Mouse (Mus musculus) right cerebral cortex, postnatal 25 days (tissue): Measurements from ENCODE around the gene Coq7.

Source experiments
- DNase-seq: peaks from one replicate; pipeline ENCODE4 v3.0.0; 2022

Coq7 gene

DNA sequence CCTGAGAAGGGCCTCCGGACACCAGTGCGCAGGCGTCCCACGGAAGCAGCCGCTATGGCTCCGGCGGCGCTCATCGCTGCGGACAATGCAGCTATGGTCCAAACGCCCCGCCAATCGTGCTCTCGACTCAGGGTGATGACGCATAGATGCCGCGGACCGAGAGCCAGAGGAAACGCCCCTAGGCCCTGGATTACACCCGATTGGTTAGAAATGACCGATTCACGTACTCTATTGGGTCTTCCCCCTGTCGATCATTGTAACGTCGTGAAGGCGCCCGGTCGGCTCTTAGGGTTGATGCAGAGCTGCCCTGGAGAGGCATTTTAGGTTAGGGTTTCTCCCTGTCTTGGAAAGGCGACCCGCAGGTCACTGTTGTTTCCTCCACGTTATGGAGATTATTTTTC, at the start of gene Coq7:
TSS of gene Coq7 (minus strand) at position 179 of the 401 bp plus-strand sequence.
- DNase-seq = peak; percentile 93

- DNase-seq = no peak
Measured at GRCm38 (mm10) chr7:118579938-118580337, 46.8 kb upstream of the Coq7 start.

- DNase-seq = no peak
Measured at GRCm38 (mm10) chr7:118578269-118578668, 45.1 kb upstream of the Coq7 start.

GRCm38 (mm10) chr7:118572039-118572438, 38.9 kb upstream of the Coq7 start:
- no peak for DNase-seq

GRCm38 (mm10) chr7:118571350-118571749, 38.2 kb upstream of the Coq7 start:
- no peak for DNase-seq

- no peak for DNase-seq
Measured at GRCm38 (mm10) chr7:118569121-118569543, 36.0 kb upstream of the Coq7 start.

GRCm38 (mm10) chr7:118554290-118554689, 21.1 kb upstream of the Coq7 start:
- no peak for DNase-seq

GRCm38 (mm10) chr7:118553881-118554280, 20.7 kb upstream of the Coq7 start:
- no peak for DNase-seq

DNA sequence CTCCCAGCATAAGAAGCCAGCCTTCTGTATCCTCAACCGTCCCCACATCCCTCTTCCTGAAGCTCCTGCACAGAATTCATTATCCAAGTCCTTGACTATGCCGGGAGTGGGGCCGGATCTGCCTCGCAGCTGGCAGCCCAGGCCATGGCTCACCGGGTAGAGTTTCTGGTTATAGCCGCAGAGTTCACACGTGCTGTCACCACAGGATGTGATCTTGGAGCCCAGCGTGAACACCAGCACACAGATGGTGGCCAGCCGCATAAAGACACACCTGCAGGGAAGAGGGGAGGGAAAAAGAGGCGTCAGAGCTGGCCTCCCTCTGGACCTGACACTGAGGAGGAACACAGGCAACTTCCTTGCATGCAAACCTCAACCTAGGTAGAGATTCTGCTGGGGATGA, 14.3 kb upstream of the Coq7 start:
- no peak for DNase-seq

DNA sequence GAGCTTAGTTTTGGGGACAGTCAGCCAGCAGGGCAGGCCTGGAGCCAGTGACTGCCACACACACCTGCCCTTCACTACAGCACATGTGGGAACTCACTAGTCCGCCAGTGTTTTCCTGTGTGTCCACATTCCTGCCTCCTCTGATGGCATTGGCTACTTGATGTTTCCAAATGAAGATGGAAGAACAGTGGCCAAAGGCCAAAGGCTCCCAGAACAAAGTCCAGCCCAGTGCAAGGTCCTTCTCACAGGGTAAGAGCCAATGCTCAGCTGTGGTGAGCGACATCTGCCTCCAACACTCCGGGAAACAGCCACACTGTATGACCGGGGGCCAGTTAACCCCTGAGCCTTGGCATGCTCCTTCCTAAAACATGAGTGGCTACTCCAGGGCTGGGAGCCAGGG, 11.0 kb upstream of the Coq7 start:
- no peak for DNase-seq

DNA sequence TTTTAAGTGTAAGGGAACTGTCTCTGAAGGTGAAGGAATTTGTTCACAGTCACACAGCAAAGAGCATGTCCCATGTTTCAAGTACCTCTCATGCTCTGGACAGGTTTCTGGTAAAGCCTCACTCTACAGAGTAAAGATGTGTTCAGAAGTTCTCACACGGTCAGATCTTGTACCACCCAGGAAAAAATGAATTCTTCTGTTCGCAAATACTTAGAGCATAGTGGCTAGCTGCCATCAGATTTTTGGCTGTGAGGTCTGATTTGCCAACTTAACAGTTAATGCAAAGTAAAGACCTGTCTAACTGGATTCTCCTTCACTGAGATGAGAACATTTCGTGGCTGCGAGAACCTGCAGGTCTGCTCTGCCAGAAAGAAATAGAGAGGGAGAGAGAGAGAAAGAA, 1.9 kb upstream of the Coq7 start:
- no peak for DNase-seq

DNA sequence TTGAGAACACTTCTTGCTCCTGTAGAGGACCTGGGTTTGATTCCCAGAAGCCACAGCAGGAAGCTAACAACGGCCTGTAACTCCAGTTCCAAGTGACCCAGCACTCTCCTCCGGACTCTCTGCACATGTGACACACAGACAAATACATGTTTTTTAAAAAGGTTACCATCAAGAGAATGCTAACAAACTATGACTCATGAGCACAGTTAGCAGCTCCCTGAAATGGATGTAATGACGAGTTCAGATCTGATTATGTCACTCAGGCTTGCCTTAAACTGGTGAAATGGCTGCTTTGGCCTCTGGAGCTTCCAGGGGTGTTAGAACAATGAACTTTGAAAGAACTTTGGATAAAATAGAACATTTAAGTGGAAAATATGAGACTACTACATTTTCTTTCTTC, 1.2 kb upstream of the Coq7 start:
- DNase-seq = no peak

DNA sequence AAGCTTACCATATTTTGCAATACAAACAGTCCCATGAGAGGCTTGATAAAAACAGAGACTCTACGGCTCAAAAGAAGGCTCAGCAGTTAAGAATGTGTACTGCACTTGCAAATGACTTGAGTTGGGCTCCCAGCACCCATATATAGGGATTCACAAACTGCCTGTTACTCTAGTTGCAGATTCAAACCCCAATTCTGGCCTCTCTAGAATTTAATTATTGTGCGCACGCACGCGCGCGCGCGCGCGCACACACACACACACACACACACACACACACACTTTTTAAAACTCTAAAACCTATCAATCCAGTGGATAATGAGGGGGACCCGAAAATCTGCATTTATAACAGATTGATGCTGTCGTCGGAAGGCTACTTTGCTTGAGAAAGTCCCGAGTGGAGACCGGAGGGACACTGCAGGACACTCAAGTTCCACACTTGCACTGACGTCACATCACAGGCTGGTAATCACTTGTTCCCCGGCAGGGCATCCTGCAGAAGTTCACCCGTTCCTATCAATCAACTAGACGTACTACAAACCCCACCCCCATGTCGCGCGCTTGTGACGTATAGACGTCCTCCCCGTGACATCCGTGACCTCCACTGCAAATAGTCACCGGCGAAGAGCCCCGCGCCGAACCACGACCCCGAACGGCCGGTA, 508 bp downstream of the Coq7 start:
- DNase-seq = peak; percentile 94

DNA sequence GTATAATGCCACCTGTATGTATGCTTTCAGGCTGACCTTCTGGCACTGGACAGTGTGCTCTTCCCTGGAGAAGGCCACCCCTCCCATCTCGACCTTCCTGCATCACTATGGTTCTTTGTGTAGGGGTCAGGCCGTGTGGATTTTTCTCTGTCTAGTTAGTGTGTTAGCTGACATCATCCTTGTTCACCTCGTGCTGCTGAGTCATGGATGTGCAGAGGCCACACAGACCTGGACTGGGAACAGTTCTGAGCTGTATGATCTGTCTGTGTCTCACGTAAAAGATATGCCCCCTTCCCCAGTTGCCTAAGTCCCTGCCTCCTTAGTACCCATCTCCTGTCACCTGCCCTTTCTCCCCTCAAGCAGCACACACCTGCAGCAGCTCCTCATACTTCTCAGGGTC, 6.2 kb downstream of the Coq7 start:
- DNase-seq = no peak

DNA sequence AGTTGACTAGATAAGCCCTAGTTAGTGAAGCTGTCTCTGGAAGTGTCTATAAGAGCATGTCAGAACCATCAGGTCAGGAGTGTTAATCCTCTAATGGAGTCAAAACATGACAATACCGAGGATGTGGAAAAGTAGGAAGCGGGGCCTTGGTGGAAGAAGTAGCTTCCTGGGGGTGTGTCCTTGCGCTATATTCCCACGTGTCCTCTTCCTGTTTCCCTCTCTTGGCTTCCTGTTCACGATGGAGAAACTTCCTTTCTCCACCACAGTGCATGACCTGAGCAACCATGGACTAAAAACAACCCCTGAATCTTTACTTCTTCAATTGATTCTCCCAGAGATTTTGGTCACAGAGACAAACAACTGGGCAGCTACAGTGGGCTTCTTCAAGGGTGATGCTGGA, 11.1 kb downstream of the Coq7 start:
- DNase-seq = no peak

DNA sequence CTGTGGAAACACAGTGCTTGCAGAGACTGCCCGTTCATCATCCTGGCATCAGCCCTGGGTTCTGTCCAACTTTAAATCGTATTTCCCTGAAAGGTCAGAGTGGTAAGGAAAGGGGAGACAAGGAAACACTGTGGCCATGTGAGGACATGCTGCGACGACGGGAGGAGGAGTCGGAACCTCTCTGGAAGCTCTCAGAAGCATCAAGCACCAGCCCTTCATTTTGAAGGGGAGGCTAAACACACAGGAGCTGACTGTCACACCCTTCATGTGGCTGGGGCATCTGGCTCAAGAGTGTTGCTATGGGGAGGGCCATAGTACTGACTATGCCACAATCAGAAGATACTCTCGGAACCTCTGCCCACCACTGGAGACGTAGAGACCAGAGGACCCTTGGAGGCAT, 13.5 kb downstream of the Coq7 start:
- DNase-seq = no peak

GRCm38 (mm10) chr7:118518687-118519086, 14.5 kb downstream of the Coq7 start:
- DNase-seq = peak; percentile 81

GRCm38 (mm10) chr7:118517819-118518218, 15.3 kb downstream of the Coq7 start:
- no peak for DNase-seq

GRCm38 (mm10) chr7:118508556-118508955, 24.6 kb downstream of the Coq7 start:
- no peak for DNase-seq

DNA sequence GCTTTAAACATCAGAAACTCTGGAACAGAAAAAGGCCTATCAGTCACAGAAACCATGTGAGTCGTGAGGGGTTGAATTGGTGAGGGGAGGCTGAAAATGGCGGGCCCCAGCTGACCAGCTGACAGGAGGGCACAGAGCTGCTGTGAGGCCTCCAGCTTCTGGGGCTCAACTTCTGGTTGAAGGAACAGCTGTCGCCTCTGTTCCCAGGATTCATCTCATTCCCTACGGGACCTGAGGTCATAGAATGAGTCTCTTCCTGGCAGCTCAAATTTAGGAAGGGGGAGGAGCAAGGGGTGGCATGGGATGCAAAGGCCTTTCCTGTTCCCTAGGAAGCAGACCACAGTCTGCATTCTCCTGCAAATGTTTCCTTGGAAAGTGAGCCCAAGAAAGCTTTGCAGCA, 29.3 kb downstream of the Coq7 start:
- no peak for DNase-seq

DNA sequence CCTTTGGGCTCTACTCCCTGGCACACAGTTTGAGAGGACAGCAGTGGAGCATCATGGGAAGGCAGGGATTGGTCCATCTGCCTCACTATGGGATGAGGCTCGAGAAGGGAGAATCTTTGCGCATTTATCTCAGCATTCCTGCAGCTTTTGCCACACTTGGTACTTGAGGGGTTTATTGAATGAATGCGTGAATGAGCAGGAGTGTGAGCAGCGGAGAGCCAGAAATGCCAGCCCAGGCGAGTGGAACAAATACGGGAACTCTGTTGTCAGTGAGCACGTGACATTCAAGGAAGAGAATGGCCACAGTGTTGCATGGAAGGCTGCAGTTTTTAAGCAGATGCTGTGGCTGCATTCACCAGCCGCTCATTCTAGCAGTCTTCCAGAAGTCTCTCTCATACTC, 30.8 kb downstream of the Coq7 start:
- DNase-seq = no peak

DNA sequence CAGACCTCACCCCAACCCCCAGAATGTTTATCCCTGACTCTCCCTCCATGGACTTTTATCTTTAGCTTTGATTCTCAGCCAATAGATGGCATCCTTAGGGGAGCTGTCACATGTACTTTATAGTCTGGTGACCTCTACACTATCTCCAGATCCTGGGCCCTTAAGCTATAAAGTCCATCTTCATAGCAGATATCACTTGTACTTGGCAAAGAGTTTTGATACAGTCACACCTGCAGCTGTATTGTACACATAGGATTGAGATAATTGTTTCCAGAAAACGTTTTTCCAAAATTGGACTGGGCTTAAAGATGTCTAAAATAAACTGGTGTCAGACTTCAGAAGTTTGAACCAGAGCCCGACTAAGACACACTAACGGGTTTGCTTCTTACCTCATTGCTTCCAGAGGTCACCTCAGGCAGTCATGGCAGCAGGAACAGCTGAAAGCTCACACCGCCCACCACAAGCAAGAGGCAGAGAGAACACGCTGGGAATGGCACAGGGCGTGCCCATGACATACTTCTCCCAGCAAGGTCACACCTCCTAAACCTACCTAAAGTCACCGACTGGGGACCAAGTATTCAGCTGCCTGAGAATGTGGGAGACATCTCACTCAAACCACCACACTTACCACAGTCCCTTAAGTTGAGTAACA, 33.2 kb downstream of the Coq7 start:
- no peak for DNase-seq

GRCm38 (mm10) chr7:118498984-118499783, 34.0 kb downstream of the Coq7 start:
- no peak for DNase-seq
